Mouse (Mus musculus) midbrain, embryonic 11.5 days (tissue): ENCODE measurements around the gene Nek9. TPM values are rescaled to one million over a fixed set of nuclear protein-coding genes. Genes with fewer than 3 reads are reported as not detected.
"Not testable (repeated sequence)": the region's sequence is repeated elsewhere in the genome, so short reads cannot be mapped to it uniquely, and the experiment has no call there.

Experiments used
- ATAC-seq: fragments of 200-750 bp; cut with Nextera tagmentation; 2 replicates; pipeline ENCODE4 v1.8.0; 2017; ENCODE audit warnings: moderate TSS enrichment, moderate library complexity; ENCODE audit not compliant: low FRiP score
- DNase-seq: peaks from one replicate; pipeline ENCODE4 v3.0.0; 2015; ENCODE audit warnings: low spot score; ENCODE audit errors: missing footprints
- H3K27ac ChIP-seq: fragments of 300-500 bp; sonication (generic); 2 replicates; pipeline ENCODE4 v1.5.1; 2014; ENCODE audit warnings: low read depth, low read length
- H3K27me3 ChIP-seq: fragments of 300-500 bp; sonication (generic); 2 replicates; pipeline ENCODE4 v1.6.1; 2014; ENCODE audit warnings: mild to moderate bottlenecking, low read length, moderate library complexity, mixed read lengths; ENCODE audit not compliant: control insufficient read depth, insufficient read depth
- H3K36me3 ChIP-seq: fragments of 300-500 bp; sonication (generic); 2 replicates; pipeline ENCODE4 v1.6.1; 2014; ENCODE audit warnings: mild to moderate bottlenecking, low read length, moderate library complexity, mixed read lengths; ENCODE audit not compliant: control insufficient read depth, insufficient read depth
- H3K4me1 ChIP-seq: fragments of 300-500 bp; sonication (generic); 2 replicates; pipeline ENCODE4 v1.6.1; 2014; ENCODE audit warnings: low read length; ENCODE audit not compliant: control insufficient read depth, insufficient read depth
- H3K4me2 ChIP-seq: fragments of 300-500 bp; sonication (generic); 2 replicates; pipeline ENCODE4 v1.6.1; 2014; ENCODE audit warnings: mild to moderate bottlenecking, moderate library complexity
- H3K4me3 ChIP-seq: fragments of 300-500 bp; sonication (generic); 2 replicates; pipeline ENCODE4 v1.5.1; 2014; ENCODE audit warnings: low read depth, low read length
- H3K9ac ChIP-seq: fragments of 300-500 bp; sonication (generic); 2 replicates; pipeline ENCODE4 v1.6.1; 2014; ENCODE audit warnings: low read length
- H3K9me3 ChIP-seq: fragments of 300-500 bp; sonication (generic); 2 replicates; pipeline ENCODE4 v1.6.1; 2016; ENCODE audit warnings: low read length; ENCODE audit not compliant: control insufficient read depth
- WGBS: fragments of 180-500 bp; shearing (Covaris S2); extraction: QIAGEN DNeasy Blood & Tissue Kit; methylation state at CpG from one replicate; pipeline ENCODE4 v1.1.7; 2014; 5-methylcytosine and 5-hydroxymethylcytosine counted together
- polyA plus RNA-seq: library from polyadenylated mRNA; unstranded; fragments of >200 nt; fragmentation: Nextera tagmentation; extraction: Ambion mirVana; gene quantifications from 2 replicates; pipeline ENCODE4 v1.2.1, GENCODE M21; 2014

The Nek9 gene
- polyA plus RNA-seq, 1 experiment from 2014 or later = 10.6 TPM

- Histone ChIP-seq H3K27ac (no peak within 1 kb of the TSS), H3K36me3 (no peaks in the 10 kb centered on the region), H3K27me3 (no peaks in the 10 kb centered on the region), H3K4me1 (peaks cover 4% of the 10 kb centered on the region; the same call in 1 of the 2 replicates), H3K9ac (peak within 1 kb of the TSS; percentile 65), H3K4me2 (peak within 1 kb of the TSS; percentile 84), H3K9me3 (no peaks in the 10 kb centered on the region), H3K4me3 (peak within 1 kb of the TSS; percentile 47)
- DNase-seq = peak; percentile 98
- 3% methylated on average over 30 of the region's 31 CpGs for WGBS
- peak; percentile 94 for ATAC-seq
Observed at GRCm38 (mm10) chr12:85288486-85289156, 50.5 kb downstream of the Nek9 start, which contains the start of gene Zc2hc1c. Gene Zc2hc1c, plus strand, starts transcription at chr12:85288591.

GRCm38 (mm10) chr12:85287809-85288485 lies 51.2 kb downstream of the Nek9 start, which contains the start of gene Acyp1:
Gene Acyp1, minus strand, starts transcription at chr12:85288438.
- Histone ChIP-seq H3K36me3 (no peaks in the 10 kb centered on the region), H3K27ac (no peak within 1 kb of the TSS), H3K4me2 (peak within 1 kb of the TSS; percentile 84), H3K4me1 (peaks cover 4% of the 10 kb centered on the region; the same call in 1 of the 2 replicates), H3K27me3 (no peaks in the 10 kb centered on the region), H3K9ac (peak within 1 kb of the TSS; percentile 65), H3K4me3 (peak within 1 kb of the TSS; percentile 47), H3K9me3 (no peaks in the 10 kb centered on the region)
- ATAC-seq (peak; percentile 77), DNase-seq (no peak)
- 7% methylated on average over 21 of the region's 21 CpGs for WGBS

- peak; percentile 69 for DNase-seq
- H3K4me2 ChIP-seq = no peak overlapping the region
- no peak overlapping the region for H3K4me3 ChIP-seq
- H3K36me3 ChIP-seq = no peaks in the 10 kb centered on the region
- H3K4me1 ChIP-seq = peaks cover 4% of the 10 kb centered on the region; the same call in 1 of the 2 replicates
- 44% methylated on average over 3 of the region's 5 CpGs for whole genome bisulfite sequencing
- no peak overlapping the region for H3K9ac ChIP-seq
- H3K27me3 ChIP-seq = no peaks in the 10 kb centered on the region
- H3K27ac ChIP-seq = no peak overlapping the region
- H3K9me3 ChIP-seq = no peaks in the 10 kb centered on the region
- ATAC-seq = no peak
Observed at GRCm38 (mm10) chr12:85286941-85287340, 52.2 kb downstream of the Nek9 start.

- no peaks in the 10 kb centered on the region for H3K9me3 ChIP-seq
- ATAC-seq (no peak), DNase-seq (no peak)
- WGBS = 88% methylated on average over 4 of the region's 4 CpGs
- no peak overlapping the region for H3K4me3 ChIP-seq
- no peaks in the 10 kb centered on the region for H3K36me3 ChIP-seq
- H3K9ac ChIP-seq = no peak overlapping the region
- peaks cover 4% of the 10 kb centered on the region; the same call in 1 of the 2 replicates for H3K4me1 ChIP-seq
- no peak overlapping the region for H3K27ac ChIP-seq
- H3K4me2 ChIP-seq = no peak overlapping the region
- no peaks in the 10 kb centered on the region for H3K27me3 ChIP-seq
Observed at GRCm38 (mm10) chr12:85284996-85285395, 54.2 kb downstream of the Nek9 start.

GRCm38 (mm10) chr12:85284331-85284730 lies 54.8 kb downstream of the Nek9 start:
- no peak overlapping the region for H3K9ac ChIP-seq
- H3K4me3 ChIP-seq = no peak overlapping the region
- peaks cover 8% of the 10 kb centered on the region for H3K4me1 ChIP-seq
- no peaks in the 10 kb centered on the region for H3K36me3 ChIP-seq
- H3K9me3 ChIP-seq = no peaks in the 10 kb centered on the region
- H3K27ac ChIP-seq = no peak overlapping the region
- ATAC-seq (no peak), DNase-seq (no peak)
- no peak overlapping the region for H3K4me2 ChIP-seq
- H3K27me3 ChIP-seq = no peaks in the 10 kb centered on the region
- WGBS = 71% methylated on average over 8 of the region's 8 CpGs

- H3K27ac ChIP-seq, H3K4me3 ChIP-seq, H3K9me3 ChIP-seq, H3K9ac ChIP-seq, H3K4me2 ChIP-seq, H3K36me3 ChIP-seq, ATAC-seq, H3K4me1 ChIP-seq, H3K27me3 ChIP-seq: not testable (repeated sequence)
- WGBS = 93% methylated on average over 1 of the region's 4 CpGs
- DNase-seq = peak; percentile 66
Observed at GRCm38 (mm10) chr12:85281756-85282155, 57.4 kb downstream of the Nek9 start.

GRCm38 (mm10) chr12:85280845-85281651 lies 58.1 kb downstream of the Nek9 start:
- ATAC-seq (no peak), DNase-seq (no peak)
- peak overlapping the region; percentile 78 for H3K4me2 ChIP-seq
- no peaks in the 10 kb centered on the region for H3K27me3 ChIP-seq
- peak overlapping the region; percentile 67; the same call in 1 of the 2 replicates for H3K4me3 ChIP-seq
- H3K27ac ChIP-seq = no peak overlapping the region
- H3K4me1 ChIP-seq = peaks cover 5% of the 10 kb centered on the region
- no peaks in the 10 kb centered on the region for H3K36me3 ChIP-seq
- 70% methylated on average over 12 of the region's 12 CpGs for WGBS
- no peak overlapping the region for H3K9ac ChIP-seq
- no peaks in the 10 kb centered on the region for H3K9me3 ChIP-seq

GRCm38 (mm10) chr12:85280105-85280844 lies 58.9 kb downstream of the Nek9 start:
- DNase-seq (peak; percentile 100), ATAC-seq (peak; percentile 98)
- peak overlapping the region; percentile 67 for H3K4me3 ChIP-seq
- no peaks in the 10 kb centered on the region for H3K27me3 ChIP-seq
- H3K4me2 ChIP-seq = peak overlapping the region; percentile 78
- WGBS = under 1% methylated on average over 31 of the region's 31 CpGs
- H3K4me1 ChIP-seq = peaks cover 5% of the 10 kb centered on the region
- no peak overlapping the region; the same call in 1 of the 2 replicates for H3K27ac ChIP-seq
- no peaks in the 10 kb centered on the region for H3K9me3 ChIP-seq
- no peaks in the 10 kb centered on the region for H3K36me3 ChIP-seq
- H3K9ac ChIP-seq = peak overlapping the region; percentile 80
